Mouse (Mus musculus): ENCODE data around the gene Tmem256. TPM values are rescaled to one million over a fixed set of nuclear protein-coding genes. Genes with fewer than 3 reads are reported as not detected.

The Tmem256 gene
- 510 and 573 TPM in 2 replicates for polyA plus RNA-seq (2021; fragmentation: Nextera tagmentation)
- long read RNA-seq, experiment 1, transcript Tmem256-203 (4 exons, 421 nt), result major isoform, 15 of 37 reads
- long read RNA-seq, experiment 1, transcript Tmem256-201 (4 exons, 492 nt), result major isoform, 15 of 37 reads
- long read RNA-seq, experiment 1, partial matches to known transcripts, result 1 of 37 reads
- long read RNA-seq, experiment 1, other reads (novel, unspliced or antisense), result 5 of 37 reads
- long read RNA-seq, experiment 2, transcript Tmem256-201 (4 exons, 492 nt), result major isoform, 127 of 249 reads
- long read RNA-seq, experiment 2, transcript Tmem256-203 (4 exons, 421 nt), result minor isoform, 106 of 249 reads
- long read RNA-seq, experiment 2, partial matches to known transcripts, result 2 of 249 reads
- long read RNA-seq, experiment 2, other reads (novel, unspliced or antisense), result 9 of 249 reads

GRCm38 (mm10) chr11:69837952-69838713, at the start of gene Tmem256:
TSS of gene Tmem256 (plus strand) at chr11:69838514.

GRCm38 (mm10) chr11:69795168-69795982, 42.9 kb upstream of the Tmem256 start, which contains the start of gene Chrnb1:
TSS of gene Chrnb1 (minus strand) at chr11:69795943.

GRCm38 (mm10) chr11:69801379-69801977, 36.8 kb upstream of the Tmem256 start, which contains the start of gene Fgf11:
TSS of gene Fgf11 (minus strand) at chr11:69801857.

GRCm38 (mm10) chr11:69804972-69805909, 33.1 kb upstream of the Tmem256 start, which contains the start of gene Tmem102:
TSS of gene Tmem102 (minus strand) at chr11:69805624.

GRCm38 (mm10) chr11:69815155-69815554, 23.2 kb upstream of the Tmem256 start, which contains the start of gene Gm39566:
TSS of gene Gm39566 (minus strand) at chr11:69815298.

GRCm38 (mm10) chr11:69818365-69818764, 19.9 kb upstream of the Tmem256 start, which contains the start of gene Spem2:
TSS of gene Spem2 (minus strand) at chr11:69818465.

GRCm38 (mm10) chr11:69822080-69822479, 16.2 kb upstream of the Tmem256 start, which contains the start of gene Spem1:
TSS of gene Spem1 (minus strand) at chr11:69822180.

GRCm38 (mm10) chr11:69837604-69837951, 736 bp upstream of the Tmem256 start, which contains the start of gene Nlgn2:
TSS of gene Nlgn2 (minus strand) at chr11:69837784.

GRCm38 (mm10) chr11:69846198-69846680, 7.9 kb downstream of the Tmem256 start, which contains the start of gene Plscr3:
TSS of gene Plscr3 (plus strand) at chr11:69846376.

GRCm38 (mm10) chr11:69858113-69858998, 20.0 kb downstream of the Tmem256 start, which contains the start of gene Tnk1:
TSS of gene Tnk1 (minus strand) at chr11:69858730.

GRCm38 (mm10) chr11:69877878-69878277, 39.6 kb downstream of the Tmem256 start, which contains the start of gene Tmem95:
TSS of gene Tmem95 (minus strand) at chr11:69878018.

GRCm38 (mm10) chr11:69880853-69881603, 42.7 kb downstream of the Tmem256 start, which contains the start of gene Kctd11:
TSS of gene Kctd11 (minus strand) at chr11:69881406.

Other genes starting within 250 kb of the Tmem256 start
- gene Atp1b2, start 232.6 kb upstream of the Tmem256 start, polyA plus RNA-seq (2021; fragmentation: Nextera tagmentation), result 153 and 269 TPM in 2 replicates
- gene Shbg, start 220.6 kb upstream of the Tmem256 start, polyA plus RNA-seq (2021; fragmentation: Nextera tagmentation), result not detected in 2 replicates
- 13.9 and 15.2 TPM in 2 replicates for gene Sat2, start 216.5 kb upstream of the Tmem256 start, polyA plus RNA-seq (2021; fragmentation: Nextera tagmentation)
- gene Fxr2, start 205.5 kb upstream of the Tmem256 start, polyA plus RNA-seq (2021; fragmentation: Nextera tagmentation), result 6.9 and 10.3 TPM in 2 replicates
- gene Sox15, start 183.2 kb upstream of the Tmem256 start, polyA plus RNA-seq (2021; fragmentation: Nextera tagmentation), result 0.36 TPM in 1 of 2 replicates, not detected in the other
- gene Mpdu1, start 175.9 kb upstream of the Tmem256 start, polyA plus RNA-seq (2021; fragmentation: Nextera tagmentation), result 87.7 and 102 TPM in 2 replicates
- gene Cd68, start 172.4 kb upstream of the Tmem256 start, polyA plus RNA-seq (2021; fragmentation: Nextera tagmentation), result 18.2 and 20.8 TPM in 2 replicates
- gene Eif4a1, start 166.1 kb upstream of the Tmem256 start, polyA plus RNA-seq (2021; fragmentation: Nextera tagmentation), result 163 and 212 TPM in 2 replicates
- 16.2 and 20.9 TPM in 2 replicates for gene Senp3, start 156.4 kb upstream of the Tmem256 start, polyA plus RNA-seq (2021; fragmentation: Nextera tagmentation)
- gene Tnfsf13, start 152.7 kb upstream of the Tmem256 start, polyA plus RNA-seq (2021; fragmentation: Nextera tagmentation), result 3.5 and 3.8 TPM in 2 replicates
- gene Tnfsf12, start 142.7 kb upstream of the Tmem256 start, polyA plus RNA-seq (2021; fragmentation: Nextera tagmentation), result 3.3 and 11.2 TPM in 2 replicates
- 3.0 and 5.7 TPM in 2 replicates for gene Tnfsfm13, start 142.4 kb upstream of the Tmem256 start, polyA plus RNA-seq (2021; fragmentation: Nextera tagmentation)
- gene Polr2a, start 79.9 kb upstream of the Tmem256 start, polyA plus RNA-seq (2021; fragmentation: Nextera tagmentation), result 3.9 and 7.0 TPM in 2 replicates
- not detected in 2 replicates for gene Slc35g3, start 76.5 kb upstream of the Tmem256 start, polyA plus RNA-seq (2021; fragmentation: Nextera tagmentation)
- gene Zbtb4, start 72.6 kb upstream of the Tmem256 start, polyA plus RNA-seq (2021; fragmentation: Nextera tagmentation), result 6.7 and 9.8 TPM in 2 replicates
- 0.17 and 0.19 TPM in 2 replicates for gene Chrnb1, start 42.6 kb upstream of the Tmem256 start, polyA plus RNA-seq (2021; fragmentation: Nextera tagmentation)
- 2.3 and 2.7 TPM in 2 replicates for gene Fgf11, start 36.7 kb upstream of the Tmem256 start, polyA plus RNA-seq (2021; fragmentation: Nextera tagmentation)
- gene Tmem102, start 32.9 kb upstream of the Tmem256 start, polyA plus RNA-seq (2021; fragmentation: Nextera tagmentation), result 0.39 and 0.40 TPM in 2 replicates
- not detected in 2 replicates for gene Gm39566, start 23.2 kb upstream of the Tmem256 start, polyA plus RNA-seq (2021; fragmentation: Nextera tagmentation)
- not detected in 2 replicates for gene Spem2, start 20.0 kb upstream of the Tmem256 start, polyA plus RNA-seq (2021; fragmentation: Nextera tagmentation)
- not detected in 2 replicates for gene Spem1, start 16.3 kb upstream of the Tmem256 start, polyA plus RNA-seq (2021; fragmentation: Nextera tagmentation)
- 12.4 and 16.8 TPM in 2 replicates for gene Nlgn2, start 730 bp upstream of the Tmem256 start, polyA plus RNA-seq (2021; fragmentation: Nextera tagmentation)
- gene Plscr3, start 7.9 kb downstream of the Tmem256 start, polyA plus RNA-seq (2021; fragmentation: Nextera tagmentation), result 4.0 and 11.7 TPM in 2 replicates
- gene Tnk1, start 20.2 kb downstream of the Tmem256 start, polyA plus RNA-seq (2021; fragmentation: Nextera tagmentation), result 0.08 TPM in 1 of 2 replicates, not detected in the other
- gene Tmem95, start 39.5 kb downstream of the Tmem256 start, polyA plus RNA-seq (2021; fragmentation: Nextera tagmentation), result not detected in 2 replicates
- 0.42 and 0.43 TPM in 2 replicates for gene Kctd11, start 42.9 kb downstream of the Tmem256 start, polyA plus RNA-seq (2021; fragmentation: Nextera tagmentation)
- gene Acap1, start 57.0 kb downstream of the Tmem256 start, polyA plus RNA-seq (2021; fragmentation: Nextera tagmentation), result not detected in 2 replicates
- 0.20 and 0.37 TPM in 2 replicates for gene 2810408A11Rik, start 62.5 kb downstream of the Tmem256 start, polyA plus RNA-seq (2021; fragmentation: Nextera tagmentation)
- 8.7 and 12.8 TPM in 2 replicates for gene Neurl4, start 62.6 kb downstream of the Tmem256 start, polyA plus RNA-seq (2021; fragmentation: Nextera tagmentation)
- gene Gps2, start 75.4 kb downstream of the Tmem256 start, polyA plus RNA-seq (2021; fragmentation: Nextera tagmentation), result 19.7 and 23.9 TPM in 2 replicates
- gene Eif5a, start 83.4 kb downstream of the Tmem256 start, polyA plus RNA-seq (2021; fragmentation: Nextera tagmentation), result 765 and 797 TPM in 2 replicates
- 0.92 TPM in 1 of 2 replicates, not detected in the other for gene Ybx2, start 97.3 kb downstream of the Tmem256 start, polyA plus RNA-seq (2021; fragmentation: Nextera tagmentation)
- gene Slc2a4, start 109.7 kb downstream of the Tmem256 start, polyA plus RNA-seq (2021; fragmentation: Nextera tagmentation), result 0.61 and 0.64 TPM in 2 replicates
- not detected in 2 replicates for gene Cldn7, start 126.3 kb downstream of the Tmem256 start, polyA plus RNA-seq (2021; fragmentation: Nextera tagmentation)
- 16.4 and 21.9 TPM in 2 replicates for gene Ctdnep1, start 142.6 kb downstream of the Tmem256 start, polyA plus RNA-seq (2021; fragmentation: Nextera tagmentation)
- 112 and 113 TPM in 2 replicates for gene Elp5, start 144.0 kb downstream of the Tmem256 start, polyA plus RNA-seq (2021; fragmentation: Nextera tagmentation)
- 291 and 457 TPM in 2 replicates for gene Gabarap, start 152.6 kb downstream of the Tmem256 start, polyA plus RNA-seq (2021; fragmentation: Nextera tagmentation)
- 9.2 and 18.6 TPM in 2 replicates for gene Phf23, start 157.3 kb downstream of the Tmem256 start, polyA plus RNA-seq (2021; fragmentation: Nextera tagmentation)
- 1.6 and 4.0 TPM in 2 replicates for gene Dvl2, start 162.1 kb downstream of the Tmem256 start, polyA plus RNA-seq (2021; fragmentation: Nextera tagmentation)
- gene Acadvl, start 176.9 kb downstream of the Tmem256 start, polyA plus RNA-seq (2021; fragmentation: Nextera tagmentation), result 40.5 and 55.2 TPM in 2 replicates
- gene Dlg4, start 178.4 kb downstream of the Tmem256 start, polyA plus RNA-seq (2021; fragmentation: Nextera tagmentation), result 50.8 and 69.9 TPM in 2 replicates
- 3.1 and 3.3 TPM in 2 replicates for gene Asgr1, start 215.6 kb downstream of the Tmem256 start, polyA plus RNA-seq (2021; fragmentation: Nextera tagmentation)